Mouse (Mus musculus) liver, embryonic 12.5 days (tissue): ENCODE results near the gene Msi2. TPM values are rescaled to one million over a fixed set of nuclear protein-coding genes. Genes with fewer than 3 reads are reported as not detected.

Source experiments
- ATAC-seq: fragments of 200-750 bp; cut with Nextera tagmentation; 2 replicates; pipeline ENCODE4 v1.8.0; 2017; ENCODE audit warnings: moderate number of reproducible peaks, mild to moderate bottlenecking, moderate library complexity
- H3K27ac ChIP-seq: fragments of 300-500 bp; sonication (generic); 2 replicates; pipeline ENCODE4 v1.5.1; 2016; ENCODE audit warnings: mild to moderate bottlenecking
- H3K27me3 ChIP-seq: fragments of 300-500 bp; sonication (generic); replicated peaks from 2 replicates; pipeline ENCODE4 v1.6.1; 2016; ENCODE audit warnings: mild to moderate bottlenecking, moderate library complexity
- H3K36me3 ChIP-seq: fragments of 300-500 bp; sonication (generic); 2 replicates; pipeline ENCODE4 v1.6.1; 2016; ENCODE audit warnings: mild to moderate bottlenecking, moderate library complexity
- H3K4me1 ChIP-seq: fragments of 300-500 bp; sonication (generic); 2 replicates; pipeline ENCODE4 v1.6.1; 2016
- H3K4me2 ChIP-seq: fragments of 300-500 bp; sonication (generic); 2 replicates; pipeline ENCODE4 v1.6.1; 2016; ENCODE audit warnings: mild to moderate bottlenecking, moderate library complexity
- H3K4me3 ChIP-seq: fragments of 300-500 bp; sonication (generic); 2 replicates; pipeline ENCODE4 v1.5.1; 2016; ENCODE audit warnings: mild to moderate bottlenecking, moderate library complexity
- H3K9ac ChIP-seq: fragments of 300-500 bp; sonication (generic); 2 replicates; pipeline ENCODE4 v1.6.1; 2016; ENCODE audit warnings: mild to moderate bottlenecking, moderate library complexity
- H3K9me3 ChIP-seq: fragments of 300-500 bp; sonication (generic); replicated peaks from 2 replicates; pipeline ENCODE4 v1.6.1; 2016; ENCODE audit warnings: mild to moderate bottlenecking, moderate library complexity
- WGBS: fragments of 180-500 bp; shearing (Covaris S2); methylation state at CpG from one replicate; pipeline ENCODE4 v1.1.7; 2016; ENCODE audit not compliant: insufficient replicate concordance; 5-methylcytosine and 5-hydroxymethylcytosine counted together
- polyA plus RNA-seq: library from polyadenylated mRNA; unstranded; fragments of >200 nt; fragmentation: Nextera tagmentation; extraction: Ambion mirVana; gene quantifications from 2 replicates; pipeline ENCODE4 v1.2.1, GENCODE M21; 2016

Gene Msi2
- polyA plus RNA-seq, 1 experiment from 2014 or later = 5.2 TPM

GRCm38 (mm10) chr11:88356598-88357290 is 361.6 kb downstream of the Msi2 start:
- no peak overlapping the region for H3K27ac ChIP-seq
- 0 out of 2 replicates have a peak, but pooled peaks cover 2% of the 10 kb centered on the region for H3K36me3 ChIP-seq
- H3K9ac ChIP-seq = no peak overlapping the region
- no peaks in the 10 kb centered on the region for H3K27me3 ChIP-seq
- 61% methylated on average over 8 of the region's 8 CpGs for WGBS
- peak; percentile 81 for ATAC-seq
- no peaks in the 10 kb centered on the region for H3K9me3 ChIP-seq
- H3K4me2 ChIP-seq = peak overlapping the region; percentile 26; the same call in 1 of the 2 replicates
- no peak overlapping the region for H3K4me3 ChIP-seq
- H3K4me1 ChIP-seq = peaks cover 56% of the 10 kb centered on the region

GRCm38 (mm10) chr11:88356016-88356415 is 362.3 kb downstream of the Msi2 start:
- no peaks in the 10 kb centered on the region for H3K27me3 ChIP-seq
- no peak overlapping the region for H3K9ac ChIP-seq
- no peak for ATAC-seq
- WGBS = 69% methylated on average over 12 of the region's 12 CpGs
- no peak overlapping the region for H3K27ac ChIP-seq
- peaks cover 60% of the 10 kb centered on the region for H3K4me1 ChIP-seq
- H3K4me2 ChIP-seq = no peak overlapping the region
- 0 out of 2 replicates have a peak, but pooled peaks cover 2% of the 10 kb centered on the region for H3K36me3 ChIP-seq
- H3K9me3 ChIP-seq = no peaks in the 10 kb centered on the region
- H3K4me3 ChIP-seq = no peak overlapping the region

GRCm38 (mm10) chr11:88354771-88355170 is 363.5 kb downstream of the Msi2 start:
- no peaks in the 10 kb centered on the region for H3K9me3 ChIP-seq
- no peak overlapping the region for H3K4me2 ChIP-seq
- H3K9ac ChIP-seq = no peak overlapping the region
- no peak overlapping the region for H3K27ac ChIP-seq
- no peaks in the 10 kb centered on the region for H3K27me3 ChIP-seq
- H3K4me3 ChIP-seq = no peak overlapping the region
- no peak for ATAC-seq
- WGBS = 86% methylated on average over 9 of the region's 9 CpGs
- peaks cover 56% of the 10 kb centered on the region for H3K4me1 ChIP-seq
- H3K36me3 ChIP-seq = 0 out of 2 replicates have a peak, but pooled peaks cover 2% of the 10 kb centered on the region

- Histone ChIP-seq H3K9me3 (no peaks in the 10 kb centered on the region), H3K4me2 (no peak overlapping the region), H3K9ac (no peak overlapping the region), H3K27me3 (no peaks in the 10 kb centered on the region), H3K36me3 (peaks cover 13% of the 10 kb centered on the region), H3K27ac (no peak overlapping the region), H3K4me3 (no peak overlapping the region), H3K4me1 (peaks cover 27% of the 10 kb centered on the region)
- peak; percentile 35; the same call in 1 of the 2 replicates for ATAC-seq
- 50% methylated on average over 3 of the region's 3 CpGs for WGBS
Observed at GRCm38 (mm10) chr11:88351722-88352473, 366.4 kb downstream of the Msi2 start.

GRCm38 (mm10) chr11:88348690-88349089 is 369.6 kb downstream of the Msi2 start:
- H3K4me1 ChIP-seq = peaks cover 16% of the 10 kb centered on the region
- H3K4me3 ChIP-seq = no peak overlapping the region
- H3K27me3 ChIP-seq = no peaks in the 10 kb centered on the region
- H3K36me3 ChIP-seq = peaks cover 12% of the 10 kb centered on the region
- H3K9me3 ChIP-seq = no peaks in the 10 kb centered on the region
- no peak overlapping the region for H3K27ac ChIP-seq
- 83% methylated on average over 23 of the region's 23 CpGs for WGBS
- H3K4me2 ChIP-seq = no peak overlapping the region
- no peak for ATAC-seq
- no peak overlapping the region for H3K9ac ChIP-seq

GRCm38 (mm10) chr11:88348056-88348455 is 370.3 kb downstream of the Msi2 start:
- H3K27ac ChIP-seq = no peak overlapping the region
- peaks cover 12% of the 10 kb centered on the region for H3K36me3 ChIP-seq
- H3K4me2 ChIP-seq = no peak overlapping the region
- WGBS = 78% methylated on average over 3 of the region's 3 CpGs
- H3K9me3 ChIP-seq = no peaks in the 10 kb centered on the region
- no peaks in the 10 kb centered on the region for H3K27me3 ChIP-seq
- ATAC-seq = no peak
- no peak overlapping the region for H3K9ac ChIP-seq
- H3K4me1 ChIP-seq = peaks cover 16% of the 10 kb centered on the region
- H3K4me3 ChIP-seq = no peak overlapping the region

- no peak overlapping the region for H3K9ac ChIP-seq
- H3K27me3 ChIP-seq = no peaks in the 10 kb centered on the region
- H3K27ac ChIP-seq = no peak overlapping the region
- ATAC-seq = no peak
- H3K36me3 ChIP-seq = peaks cover 13% of the 10 kb centered on the region
- H3K4me3 ChIP-seq = no peak overlapping the region
- WGBS = 79% methylated on average over 5 of the region's 5 CpGs
- no peaks in the 10 kb centered on the region for H3K4me1 ChIP-seq
- no peaks in the 10 kb centered on the region for H3K9me3 ChIP-seq
- no peak overlapping the region for H3K4me2 ChIP-seq
Observed at GRCm38 (mm10) chr11:88346066-88346465, 372.2 kb downstream of the Msi2 start.

GRCm38 (mm10) chr11:88337926-88338325 is 380.4 kb downstream of the Msi2 start:
- Histone ChIP-seq H3K9me3 (no peaks in the 10 kb centered on the region), H3K4me2 (no peak overlapping the region), H3K9ac (no peak overlapping the region), H3K4me1 (no peaks in the 10 kb centered on the region), H3K27ac (no peak overlapping the region), H3K36me3 (peaks cover 4% of the 10 kb centered on the region; the same call in 1 of the 2 replicates), H3K4me3 (no peak overlapping the region), H3K27me3 (no peaks in the 10 kb centered on the region)
- WGBS = 87% methylated on average over 3 of the region's 3 CpGs
- ATAC-seq = no peak

- Histone ChIP-seq H3K27me3 (0 out of 2 replicates have a peak, but pooled peaks cover under 1% of the 10 kb centered on the region), H3K27ac (no peak overlapping the region), H3K9me3 (no peaks in the 10 kb centered on the region), H3K9ac (no peak overlapping the region), H3K4me3 (no peak overlapping the region), H3K36me3 (peaks cover 2% of the 10 kb centered on the region; the same call in 1 of the 2 replicates), H3K4me2 (no peak overlapping the region), H3K4me1 (no peaks in the 10 kb centered on the region)
- 68% methylated on average over 5 of the region's 5 CpGs for WGBS
- ATAC-seq = no peak
Observed at GRCm38 (mm10) chr11:88334893-88335292, 383.4 kb downstream of the Msi2 start.

GRCm38 (mm10) chr11:88332309-88332934 is 385.9 kb downstream of the Msi2 start:
- ATAC-seq = no peak
- no peaks in the 10 kb centered on the region for H3K9me3 ChIP-seq
- no peak overlapping the region for H3K4me3 ChIP-seq
- H3K27ac ChIP-seq = no peak overlapping the region
- H3K27me3 ChIP-seq = peaks cover 12% of the 10 kb centered on the region; the same call in 1 of the 2 replicates
- no peak overlapping the region for H3K9ac ChIP-seq
- H3K4me2 ChIP-seq = no peak overlapping the region
- H3K4me1 ChIP-seq = no peaks in the 10 kb centered on the region
- 77% methylated on average over 8 of the region's 8 CpGs for WGBS
- no peaks in the 10 kb centered on the region for H3K36me3 ChIP-seq

- H3K9ac ChIP-seq = no peak overlapping the region
- no peak overlapping the region for H3K27ac ChIP-seq
- H3K27me3 ChIP-seq = peaks cover 13% of the 10 kb centered on the region
- no peak overlapping the region for H3K4me2 ChIP-seq
- no peaks in the 10 kb centered on the region for H3K9me3 ChIP-seq
- ATAC-seq = no peak
- H3K4me1 ChIP-seq = no peaks in the 10 kb centered on the region
- 82% methylated on average over 8 of the region's 8 CpGs for WGBS
- H3K36me3 ChIP-seq = no peaks in the 10 kb centered on the region
- no peak overlapping the region for H3K4me3 ChIP-seq
Observed at GRCm38 (mm10) chr11:88331722-88332121, 386.6 kb downstream of the Msi2 start.

GRCm38 (mm10) chr11:88330799-88331198 is 387.5 kb downstream of the Msi2 start:
- Histone ChIP-seq H3K9me3 (no peaks in the 10 kb centered on the region), H3K27ac (no peak overlapping the region), H3K4me3 (no peak overlapping the region), H3K36me3 (no peaks in the 10 kb centered on the region), H3K4me2 (no peak overlapping the region), H3K4me1 (no peaks in the 10 kb centered on the region), H3K27me3 (peaks cover 20% of the 10 kb centered on the region), H3K9ac (no peak overlapping the region)
- 65% methylated on average over 11 of the region's 11 CpGs for WGBS
- no peak for ATAC-seq
